ENCODE assay signal across 27 mouse cellular contexts in the genomic region with DNA sequence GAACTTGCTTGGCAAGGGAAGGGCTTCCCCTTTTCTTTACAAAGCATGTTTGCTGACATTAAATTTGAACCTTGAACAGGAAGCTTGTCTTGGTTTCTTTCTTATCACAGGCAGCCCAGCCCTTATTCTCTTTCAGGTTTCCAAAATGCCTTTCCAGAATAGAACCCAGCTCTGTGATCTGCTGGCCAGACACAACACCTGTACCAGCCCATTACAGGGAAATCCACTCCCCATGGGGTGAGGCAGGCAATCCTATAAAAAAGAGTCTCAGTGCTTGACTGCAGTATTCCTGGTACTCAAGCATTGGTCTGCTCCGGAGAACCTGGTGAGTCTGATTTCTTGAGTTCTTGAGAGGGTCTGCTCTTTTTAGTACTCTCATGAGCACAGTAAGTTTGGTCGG. TPM values are rescaled to one million over a fixed set of nuclear protein-coding genes. Genes with fewer than 3 reads are reported as not detected.
DNase-seq lines count a peak whose midpoint lies in the region; ATAC-seq and TF ChIP-seq lines count a peak whose summit lies in the region.
"Not testable (repeated sequence)": the region's sequence is repeated elsewhere in the genome, so short reads cannot be mapped to it uniquely, and the experiment has no call there.
"Had no signal": no experiment of that assay in that cellular context is flagged by ENCODE, and none has a peak within 500 bp of the region (broad histone marks: within the 10 kb centered on the region; RNA-seq: fewer than 3 reads in every experiment).

No protein-coding gene starts in this region.

- not testable (repeated sequence) for H3K4me3 ChIP-seq in forebrain, embryonic 14.5 days (ENCODE audit: low read depth, low read length); intestine, embryonic 16.5 days (ENCODE audit: low read length); midbrain, postnatal 0 days (ENCODE audit: low read depth, low read length); stomach, embryonic 15.5 days (replicated peaks)

- DNase-seq in forebrain, embryonic 14.5 days (ENCODE audit: low spot score); midbrain, postnatal 0 days (ENCODE audit: low spot score): not testable (repeated sequence)

- H3K9ac ChIP-seq in forebrain, embryonic 14.5 days (ENCODE audit: low read length); intestine, embryonic 16.5 days (ENCODE audit: low read depth, low read length); midbrain, postnatal 0 days (replicated peaks; ENCODE audit: low read length, poor library complexity, severe bottlenecking); stomach, embryonic 15.5 days: not testable (repeated sequence)

- H3K27me3 ChIP-seq in forebrain, embryonic 14.5 days (replicated peaks; ENCODE audit: control insufficient read depth, insufficient read depth, low read length); intestine, embryonic 16.5 days (replicated peaks; ENCODE audit: control insufficient read depth, insufficient read depth, low read length); midbrain, postnatal 0 days (ENCODE audit: insufficient read depth, low read length); stomach, embryonic 15.5 days (replicated peaks): not testable (repeated sequence)

- 89% methylated on average over 1 of the region's 2 CpGs for WGBS in forebrain, embryonic 14.5 days
- WGBS in intestine, embryonic 16.5 days: 99% methylated on average over 1 of the region's 2 CpGs
- WGBS in midbrain, postnatal 0 days: 91% methylated on average over 1 of the region's 2 CpGs
- WGBS in stomach, embryonic 15.5 days: 93% methylated on average over 2 of the region's 2 CpGs

- not testable (repeated sequence) for H3K36me3 ChIP-seq in forebrain, embryonic 14.5 days (ENCODE audit: control insufficient read depth, insufficient read depth, low read length); intestine, embryonic 16.5 days (ENCODE audit: control insufficient read depth, insufficient read depth, low read length); midbrain, postnatal 0 days (ENCODE audit: insufficient read depth, low read length); stomach, embryonic 15.5 days

- H3K4me1 ChIP-seq in forebrain, embryonic 14.5 days (ENCODE audit: control insufficient read depth, insufficient read depth, low read length); intestine, embryonic 16.5 days (ENCODE audit: control insufficient read depth, insufficient read depth, low read length); midbrain, postnatal 0 days (ENCODE audit: insufficient read depth, low read length); stomach, embryonic 15.5 days: not testable (repeated sequence)

- ATAC-seq in forebrain, embryonic 14.5 days: 0 out of 2 replicates have a peak, but pooled peaks have one; percentile 12
- peak; percentile 38 to 44; a peak in 3 of 4 replicates for ATAC-seq in hematopoietic stem cell, adult 5-6 weeks (replicated peaks in 1 of 2; ENCODE audit: insufficient read depth in 1 of 2, low FRiP score in 2 of 2, low TSS enrichment in 1 of 2, low read depth in 1 of 2, poor library complexity in 2 of 2, severe bottlenecking in 2 of 2)
- peak; percentile 61 for ATAC-seq in intestine, embryonic 16.5 days
- 0 out of 2 replicates have a peak, but pooled peaks have one; percentile 12 for ATAC-seq in megakaryocyte-erythroid progenitor cell, adult 5-6 weeks (replicated peaks; ENCODE audit: low FRiP score, low TSS enrichment, poor library complexity, severe bottlenecking)
- 0 out of 2 replicates have a peak, but pooled peaks have one; percentile 20 for ATAC-seq in midbrain, postnatal 0 days (ENCODE audit: low FRiP score)
- ATAC-seq in stomach, embryonic 15.5 days (ENCODE audit: insufficient read depth, low FRiP score, low read depth): peak; percentile 44; the same call in 1 of the 2 replicates

- not testable (repeated sequence) for H3K4me2 ChIP-seq in forebrain, embryonic 14.5 days (ENCODE audit: low read length); intestine, embryonic 16.5 days (ENCODE audit: low read depth, low read length); midbrain, postnatal 0 days (ENCODE audit: low read depth, low read length, poor library complexity, severe bottlenecking); stomach, embryonic 15.5 days

- not testable (repeated sequence) for H3K9me3 ChIP-seq in forebrain, embryonic 14.5 days (replicated peaks; ENCODE audit: control insufficient read depth, low read length); intestine, embryonic 16.5 days (ENCODE audit: control insufficient read depth, low read length); midbrain, postnatal 0 days (ENCODE audit: low read length); stomach, embryonic 15.5 days

- not testable (repeated sequence) for TF ChIP-seq CTCF in midbrain, postnatal 0 days (IDR thresholded peaks at IDR 0.05)

- not testable (repeated sequence) for H3K27ac ChIP-seq in forebrain, embryonic 14.5 days (ENCODE audit: low read depth, low read length); intestine, embryonic 16.5 days (ENCODE audit: low read length); midbrain, postnatal 0 days (ENCODE audit: low read depth, low read length); stomach, embryonic 15.5 days

RNA-seq across cellular contexts. Expression of gene Sprr2a2, which starts 34.7 kb away (rescaled TPM):
- polyA plus RNA-seq in forebrain, embryonic 14.5 days (2014; fragmentation: Nextera tagmentation; extraction: Ambion mirVana): not detected in 2 replicates
- 0.44 TPM in 1 of 2 replicates, not detected in the other for total RNA-seq in hematopoietic stem cell, adult 5-6 weeks (2017)
- 161 and 190 TPM in 2 replicates for polyA plus RNA-seq in intestine, embryonic 16.5 days (2015; fragmentation: Nextera tagmentation; extraction: Ambion mirVana)
- total RNA-seq in megakaryocyte-erythroid progenitor cell, adult 5-6 weeks (2014; fragmentation: Nextera tagmentation): not detected in 2 replicates
- not detected in 2 replicates for total RNA-seq in megakaryocyte-erythroid progenitor cell, adult 5-6 weeks (2017)
- total RNA-seq in midbrain, postnatal 0 days (2014; rRNA removed): 0.55 TPM in 1 of 2 replicates, not detected in the other
- not detected in 2 replicates for polyA plus RNA-seq in midbrain, postnatal 0 days (2015; fragmentation: Nextera tagmentation; extraction: Ambion mirVana)
- polyA plus RNA-seq in stomach, embryonic 15.5 days (2015; fragmentation: Nextera tagmentation; extraction: Ambion mirVana): 541 and 1,085 TPM in 2 replicates
- total RNA-seq: adrenal gland, adult 18-20 months; adrenal gland, postnatal 10 days; adrenal gland, postnatal 36 days; CH12.LX; common myeloid progenitor, adult 5-6 weeks; gastrocnemius, adult 8-10 months; gastrocnemius, postnatal 25 days had no signal
- polyA plus RNA-seq: embryonic facial prominence, embryonic 12.5 days; forebrain, embryonic 11.5 days; forebrain, embryonic 15.5 days; G1E; hindbrain, embryonic 10.5 days; hindbrain, embryonic 13.5 days had no signal

RNA-seq across cellular contexts. Expression of gene Sprr2a3, which starts 34.8 kb away (rescaled TPM):
- not detected in 2 replicates for polyA plus RNA-seq in forebrain, embryonic 14.5 days (2014; fragmentation: Nextera tagmentation; extraction: Ambion mirVana)
- not detected in 2 replicates for total RNA-seq in hematopoietic stem cell, adult 5-6 weeks (2017)
- 15.2 and 18.4 TPM in 2 replicates for polyA plus RNA-seq in intestine, embryonic 16.5 days (2015; fragmentation: Nextera tagmentation; extraction: Ambion mirVana)
- not detected in 2 replicates for total RNA-seq in megakaryocyte-erythroid progenitor cell, adult 5-6 weeks (2014; fragmentation: Nextera tagmentation)
- not detected in 2 replicates for total RNA-seq in megakaryocyte-erythroid progenitor cell, adult 5-6 weeks (2017)
- not detected in 2 replicates for total RNA-seq in midbrain, postnatal 0 days (2014; rRNA removed)
- not detected in 2 replicates for polyA plus RNA-seq in midbrain, postnatal 0 days (2015; fragmentation: Nextera tagmentation; extraction: Ambion mirVana)
- 44.5 and 82.4 TPM in 2 replicates for polyA plus RNA-seq in stomach, embryonic 15.5 days (2015; fragmentation: Nextera tagmentation; extraction: Ambion mirVana)
- total RNA-seq: adrenal gland, adult 18-20 months; adrenal gland, postnatal 10 days; adrenal gland, postnatal 36 days; CH12.LX; common myeloid progenitor, adult 5-6 weeks; gastrocnemius, adult 8-10 months; gastrocnemius, postnatal 25 days; heart, adult 2 months; heart, postnatal 25 days had no signal
- polyA plus RNA-seq: cerebellum, adult 2 months; embryonic facial prominence, embryonic 12.5 days; forebrain, embryonic 11.5 days; forebrain, embryonic 15.5 days; G1E; gonadal fat pad, adult 2 months; heart, embryonic 10.5 days; heart, embryonic 13.5 days; hindbrain, embryonic 10.5 days; hindbrain, embryonic 13.5 days; hindbrain, embryonic 16.5 days; Patski had no signal

RNA-seq across cellular contexts. Expression of gene Sprr2a1, which starts 34.9 kb away (rescaled TPM):
- polyA plus RNA-seq in forebrain, embryonic 14.5 days (2014; fragmentation: Nextera tagmentation; extraction: Ambion mirVana): not detected in 2 replicates
- not detected in 2 replicates for total RNA-seq in hematopoietic stem cell, adult 5-6 weeks (2017)
- polyA plus RNA-seq in intestine, embryonic 16.5 days (2015; fragmentation: Nextera tagmentation; extraction: Ambion mirVana): 3.6 and 4.3 TPM in 2 replicates
- total RNA-seq in megakaryocyte-erythroid progenitor cell, adult 5-6 weeks (2014; fragmentation: Nextera tagmentation): not detected in 2 replicates
- not detected in 2 replicates for total RNA-seq in megakaryocyte-erythroid progenitor cell, adult 5-6 weeks (2017)
- not detected in 2 replicates for total RNA-seq in midbrain, postnatal 0 days (2014; rRNA removed)
- not detected in 2 replicates for polyA plus RNA-seq in midbrain, postnatal 0 days (2015; fragmentation: Nextera tagmentation; extraction: Ambion mirVana)
- 9.5 and 12.7 TPM in 2 replicates for polyA plus RNA-seq in stomach, embryonic 15.5 days (2015; fragmentation: Nextera tagmentation; extraction: Ambion mirVana)
- total RNA-seq: adrenal gland, adult 18-20 months; adrenal gland, postnatal 10 days; adrenal gland, postnatal 36 days; CH12.LX; common myeloid progenitor, adult 5-6 weeks; G1E; gastrocnemius, adult 8-10 months; gastrocnemius, postnatal 25 days; heart, adult 2 months; heart, postnatal 25 days had no signal
- polyA plus RNA-seq: cerebellum, adult 2 months; embryonic facial prominence, embryonic 12.5 days; forebrain, embryonic 11.5 days; forebrain, embryonic 15.5 days; G1E; heart, adult 2 months; heart, embryonic 10.5 days; heart, embryonic 13.5 days; hindbrain, embryonic 10.5 days; hindbrain, embryonic 13.5 days; hindbrain, embryonic 16.5 days; Patski had no signal

Comparison
In these comparisons a context has a peak if more than half of its experiments do, and no peak if none do; other contexts are left out.
1. RNA of gene Sprr2a2, which starts 34.7 kb away (polyA plus RNA-seq): 541 to 1,085 TPM in stomach, embryonic 15.5 days and 161 to 190 TPM in intestine, embryonic 16.5 days; not detected in midbrain, postnatal 0 days and not detected in forebrain, embryonic 14.5 days; every median in the first group is over 100 times any median in the second.
2. RNA of gene Sprr2a3, which starts 34.8 kb away (polyA plus RNA-seq): 44.5 to 82.4 TPM in stomach, embryonic 15.5 days and 15.2 to 18.4 TPM in intestine, embryonic 16.5 days; not detected in forebrain, embryonic 14.5 days and not detected in midbrain, postnatal 0 days; every median in the first group is over 10 times any median in the second.
3. Peak in every context shown above with its lines, with median percentiles within 50 percentile points of each other: ATAC-seq.